Mouse (Mus musculus) cerebellum, adult 8-10 months (tissue): ENCODE measurements around the gene Olfr901.
"Not testable (repeated sequence)": the region's sequence is repeated elsewhere in the genome, so short reads cannot be mapped to it uniquely, and the experiment has no call there.

Source experiments
- DNase-seq: peaks from one replicate; pipeline ENCODE4 v3.0.0; 2022

Olfr901 gene

DNA sequence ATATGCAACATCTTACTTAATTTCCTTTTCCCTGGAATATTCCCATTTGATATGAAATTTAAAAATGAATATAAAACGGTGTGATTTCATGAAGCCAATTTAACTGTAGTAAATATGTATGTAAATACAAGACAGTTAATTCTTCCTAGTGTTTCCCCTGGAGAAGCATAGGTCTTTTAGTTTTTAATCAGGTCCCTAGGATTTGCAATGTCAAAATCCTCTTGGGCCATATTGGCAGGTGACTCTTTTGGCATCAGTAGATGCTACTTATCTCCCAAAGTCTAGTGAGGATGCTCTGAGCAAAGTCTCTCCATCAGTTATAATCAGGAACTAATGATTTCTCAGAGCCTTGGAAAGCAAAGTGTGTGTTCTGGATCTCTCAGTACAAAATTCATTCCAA, at the start of gene Olfr901:
TSS of gene Olfr901 (plus strand) at position 301 of the 400 bp plus-strand sequence.
- DNase-seq, result no peak

DNA sequence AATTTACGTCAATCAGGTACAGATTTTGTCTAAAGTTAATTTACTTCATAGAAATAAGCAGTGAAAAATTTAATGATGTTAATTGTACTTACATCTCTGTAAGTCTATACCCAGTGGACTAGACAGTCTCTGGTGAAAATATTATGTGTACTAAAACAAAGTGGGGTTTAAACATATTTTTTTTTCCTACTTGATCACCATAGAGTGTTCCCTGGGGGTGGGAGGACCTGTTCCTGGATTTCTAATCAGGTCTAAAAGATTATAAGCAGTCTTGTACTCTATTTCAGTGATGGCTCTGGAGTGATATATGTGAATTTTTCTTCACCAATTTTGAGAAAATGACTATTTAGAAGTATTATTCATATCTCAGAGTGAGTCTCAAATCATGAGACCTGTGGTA, 27.9 kb upstream of the Olfr901 start, which contains the start of gene Olfr147:
TSS of gene Olfr147 (plus strand) at position 301 of the 400 bp plus-strand sequence.
- DNase-seq, result no peak

DNA sequence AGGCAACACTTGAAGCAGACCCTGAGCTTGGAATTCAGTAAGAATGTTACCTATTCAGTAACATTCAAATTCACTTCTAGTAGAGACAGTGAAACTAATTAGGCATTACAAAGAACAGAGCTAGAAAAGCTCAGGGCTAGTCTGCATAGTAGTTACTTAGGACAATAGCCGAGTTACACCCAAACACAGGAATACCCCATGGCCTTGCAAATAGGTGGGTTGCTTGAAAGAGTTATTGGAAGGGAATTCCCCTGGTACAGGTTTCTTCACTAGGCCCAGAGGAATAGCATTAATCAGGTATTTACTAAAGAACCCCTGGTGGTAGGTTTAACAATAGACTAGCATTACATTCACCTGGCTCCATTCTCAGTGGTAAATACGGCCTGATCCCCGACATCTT, 21.8 kb upstream of the Olfr901 start:
- not testable (repeated sequence) for DNase-seq

DNA sequence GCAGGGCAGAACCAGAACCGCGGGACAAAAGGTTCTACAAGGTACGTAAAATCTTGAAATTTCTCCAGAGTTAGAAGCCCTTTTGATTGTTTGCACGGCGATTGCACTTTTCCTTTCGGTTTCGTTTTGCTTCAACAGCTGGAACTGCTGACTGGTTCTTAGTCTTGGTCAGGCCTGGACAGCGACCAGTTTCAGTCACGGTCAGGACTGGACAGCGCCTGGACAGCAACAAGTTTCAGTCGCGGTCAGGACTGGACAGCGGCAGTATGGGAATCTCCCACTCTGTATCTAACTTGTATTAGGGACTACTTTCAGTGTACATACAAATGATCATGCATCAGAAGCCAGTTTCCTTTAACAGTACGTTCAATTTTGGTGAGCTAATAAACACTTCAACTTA, 15.8 kb upstream of the Olfr901 start:
- not testable (repeated sequence) for DNase-seq

DNA sequence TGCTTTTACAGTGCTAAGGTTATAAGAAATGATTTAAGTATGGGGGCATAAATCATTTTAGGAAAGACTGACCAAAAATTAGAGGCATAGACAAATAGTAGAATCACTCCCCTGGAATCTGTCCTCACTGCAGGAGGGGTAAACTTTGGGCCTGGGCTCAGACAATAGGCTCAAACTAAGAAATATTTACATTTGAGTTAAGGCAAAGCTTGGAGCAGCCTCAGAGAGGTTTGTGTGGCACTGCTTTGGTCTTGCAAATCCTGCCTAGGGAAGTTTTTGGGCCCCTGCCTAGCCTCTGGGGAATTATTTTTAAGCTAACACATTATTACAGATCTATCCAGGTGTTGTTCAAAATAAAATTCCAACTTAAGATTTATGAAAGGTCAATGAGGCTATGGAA, 5.5 kb upstream of the Olfr901 start:
- no peak for DNase-seq

DNA sequence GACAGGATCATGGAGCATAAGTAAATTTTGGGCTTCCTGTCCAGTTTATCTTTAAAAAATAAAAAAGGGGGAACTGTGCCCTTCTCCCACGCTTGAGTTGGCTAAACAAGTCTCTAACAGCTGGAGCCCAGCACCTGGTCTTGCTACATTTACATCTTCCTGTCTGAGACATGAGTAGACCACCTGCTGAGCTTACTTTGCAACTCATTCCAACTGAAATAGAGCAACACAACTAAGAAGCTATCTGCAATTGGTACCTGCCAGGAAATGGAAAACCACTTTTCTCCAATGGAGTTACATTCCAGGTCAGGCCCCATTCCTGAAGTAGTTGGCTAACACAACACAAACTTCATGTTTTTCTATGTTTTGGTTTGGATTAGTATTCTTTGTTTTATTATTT, 2.2 kb upstream of the Olfr901 start:
- DNase-seq, result no peak

DNA sequence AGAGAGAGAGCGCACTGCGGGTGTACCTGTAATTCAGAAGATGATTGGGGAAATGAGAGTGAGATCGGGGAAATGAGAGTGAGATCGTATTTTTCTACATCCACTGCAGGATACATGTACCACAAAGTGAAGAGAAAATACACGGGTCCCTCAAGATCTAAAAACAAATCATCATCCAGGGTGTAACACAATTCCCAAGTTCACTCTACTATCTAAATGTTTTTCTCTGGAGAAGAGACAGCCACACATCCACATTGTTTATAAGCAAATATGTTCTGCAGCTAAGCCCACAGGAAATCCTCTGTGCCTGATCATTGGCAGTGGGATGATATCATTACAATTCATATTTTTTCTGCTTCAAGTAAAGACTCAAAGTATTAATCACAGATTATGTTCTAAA, 18.1 kb downstream of the Olfr901 start, which contains the start of gene Olfr902:
TSS of gene Olfr902 (plus strand) at position 301 of the 400 bp plus-strand sequence.
- no peak for DNase-seq

DNA sequence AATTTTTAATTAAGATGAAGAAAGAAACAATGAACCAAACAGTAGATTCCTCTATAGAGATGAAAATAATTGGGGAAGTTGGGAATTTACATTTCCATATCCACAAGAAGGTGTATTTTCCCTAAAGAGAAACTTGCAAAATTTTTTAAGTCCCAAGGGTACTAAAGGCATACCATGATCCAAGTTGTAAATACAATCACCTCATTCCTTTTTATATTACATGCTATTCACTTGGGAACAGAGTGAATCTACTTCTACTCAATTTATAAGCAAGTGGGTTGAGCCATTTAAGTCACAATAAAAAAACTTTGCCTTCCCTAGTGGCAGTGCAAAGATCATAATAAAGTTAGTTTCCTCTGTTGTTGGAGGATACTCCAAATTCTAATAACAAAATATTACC, 33.6 kb downstream of the Olfr901 start, which contains the start of gene Olfr904:
TSS of gene Olfr904 (plus strand) at position 301 of the 400 bp plus-strand sequence.
- no peak for DNase-seq

DNA sequence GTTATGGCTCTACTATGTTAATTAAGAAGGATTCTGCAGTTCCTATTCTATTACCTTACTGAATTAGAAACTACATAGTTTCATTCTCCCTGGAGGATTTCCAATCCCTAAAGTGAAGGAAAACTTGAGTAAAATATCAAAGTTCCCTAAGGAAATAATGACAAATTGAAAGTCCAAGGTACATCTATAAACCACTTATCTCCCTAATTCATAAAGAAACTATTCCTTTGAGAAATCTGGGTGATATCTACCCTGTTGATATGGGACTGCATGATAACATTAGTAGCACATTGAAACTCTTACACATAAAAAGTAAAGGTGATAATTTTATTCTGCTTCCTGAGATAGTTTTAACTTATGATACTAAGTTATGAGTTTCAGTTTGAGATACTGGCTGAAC, 41.6 kb downstream of the Olfr901 start, which contains the start of gene Olfr905:
TSS of gene Olfr905 (plus strand) at position 301 of the 400 bp plus-strand sequence.
- DNase-seq, result no peak
